Comparison of ENCODE assay signal across 19 mouse cellular contexts in the genomic region with DNA sequence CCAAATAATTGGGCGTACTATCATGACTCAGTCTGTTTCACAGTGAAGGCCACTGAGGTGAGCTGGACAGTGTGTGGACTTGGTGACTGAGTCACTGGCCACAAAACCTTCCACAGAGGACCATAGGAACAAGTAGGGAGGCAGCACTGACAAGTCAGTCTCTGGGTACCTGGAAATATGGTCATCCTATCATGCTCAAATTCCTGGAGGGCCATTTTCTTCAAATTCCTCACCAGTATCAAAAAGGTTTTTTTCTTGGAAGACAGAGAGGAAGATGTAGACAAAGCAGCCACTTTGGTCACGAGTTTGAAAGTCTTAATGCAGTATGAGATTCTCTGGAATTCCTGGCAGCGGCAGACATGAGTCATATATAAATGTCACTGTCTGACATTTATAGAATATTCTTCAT.
A peak's percentile ranks its signal among the peaks of the same experiment; 100 is the strongest.
DNase-seq lines count a peak whose midpoint lies in the region; ATAC-seq and TF ChIP-seq lines count a peak whose summit lies in the region.
"Had no signal": no experiment of that assay in that cellular context is flagged by ENCODE, and none has a peak within 500 bp of the region (broad histone marks: within the 10 kb centered on the region; RNA-seq: fewer than 3 reads in every experiment).

No protein-coding gene starts in this region.

- H3K4me1 ChIP-seq in embryonic facial prominence, embryonic 10.5 days = peaks cover 13% of the 10 kb centered on the region
- H3K4me1 ChIP-seq: liver, embryonic 13.5 days; midbrain, embryonic 13.5 days had no signal

- intact Hi-C loops in left cerebral cortex, postnatal 10 days (cut with DNase I) = no loop called here
- intact Hi-C loops in left cerebral cortex, postnatal 25 days (cut with DNase I) = loop anchor here (2.0 kb wide), 1 partner anchor 25 kb away; no protein-coding TSS in a partner anchor

- H3K36me3 ChIP-seq in embryonic facial prominence, embryonic 10.5 days (replicated peaks) = no peaks in the 10 kb centered on the region
- H3K36me3 ChIP-seq: embryonic facial prominence, embryonic 13.5 days; heart, embryonic 13.5 days; liver, embryonic 13.5 days; lung, embryonic 15.5 days; midbrain, embryonic 13.5 days had no signal

- H3K27me3 ChIP-seq in Patski = no peaks in the 10 kb centered on the region
- no peaks in the 10 kb centered on the region for H3K27me3 ChIP-seq in embryonic facial prominence, embryonic 10.5 days (replicated peaks; ENCODE audit: low read depth, poor library complexity, severe bottlenecking)
- H3K27me3 ChIP-seq: embryonic facial prominence, embryonic 13.5 days; heart, embryonic 13.5 days; liver, embryonic 13.5 days; lung, embryonic 15.5 days; midbrain, embryonic 13.5 days had no signal

- DNase-seq in adrenal gland, adult 2 months = peak; percentile 72
- no peak for DNase-seq in adrenal gland, postnatal 10 days
- DNase-seq in left cerebral cortex, adult 11 months (ENCODE audit: low spot score) = peak; percentile 18
- no peak for DNase-seq in left cerebral cortex, postnatal 10 days (ENCODE audit: extremely low spot score in 1 of 2, low spot score in 2 of 2)
- no peak for DNase-seq in Patski (ENCODE audit: low read depth, low spot score)
- DNase-seq in left cerebral cortex, postnatal 25 days (ENCODE audit: low spot score in 2 of 2) = peak; percentile 20 to 82
- DNase-seq in embryonic facial prominence, embryonic 10.5 days (ENCODE audit: low spot score) = no peak
- no peak for DNase-seq in yolk sac, embryonic 10.5 days (ENCODE audit: low spot score)
- DNase-seq: B cell, adult 2 months; cerebellum, adult 2 months; forebrain, postnatal 0 days; kidney, adult 8-10 months; kidney, postnatal 4 days; liver, embryonic 13.5 days; retina, postnatal 1 day had no signal

- POLR2A ChIA-PET in Patski (lab: Charles Lee) = no interaction called here

- CTCF ChIA-PET in Patski (lab: Charles Lee) = interaction anchor here (0.9 kb wide), 1 partner anchor 10 kb away, joined by 3 read pairs; no protein-coding TSS in a partner anchor

- WGBS in embryonic facial prominence, embryonic 10.5 days = 88% methylated on average over 3 of the region's 3 CpGs

- ATAC-seq in Patski = peak; percentile 45
- ATAC-seq: forebrain, postnatal 0 days; midbrain, embryonic 13.5 days had no signal

- H3K27ac ChIP-seq in embryonic facial prominence, embryonic 10.5 days (replicated peaks) = no peak overlapping the region
- H3K27ac ChIP-seq: embryonic facial prominence, embryonic 13.5 days; heart, embryonic 13.5 days; liver, embryonic 13.5 days; lung, embryonic 15.5 days; midbrain, embryonic 13.5 days had no signal

- no peak for TF ChIP-seq CTCF in Patski (IDR thresholded peaks at IDR 0.05)

- in situ Hi-C loops in Patski (cut with MboI; ENCODE audit: low pct_unique_long_range_greater_than_20kb) = no loop called here

- no peak overlapping the region for H3K4me3 ChIP-seq in embryonic facial prominence, embryonic 10.5 days
- H3K4me3 ChIP-seq: embryonic facial prominence, embryonic 13.5 days; heart, embryonic 13.5 days; liver, embryonic 13.5 days; lung, embryonic 15.5 days; midbrain, embryonic 13.5 days had no signal

- H3K9me3 ChIP-seq in embryonic facial prominence, embryonic 10.5 days = no peaks in the 10 kb centered on the region
- H3K9me3 ChIP-seq: embryonic facial prominence, embryonic 13.5 days; heart, embryonic 13.5 days; liver, embryonic 13.5 days; lung, embryonic 15.5 days; midbrain, embryonic 13.5 days had no signal

Comparison
In these comparisons a context has a peak if more than half of its experiments do, and no peak if none do; other contexts are left out.
1. DNase-seq: peak in adrenal gland, adult 2 months (single experiment), left cerebral cortex, adult 11 months (single experiment) and left cerebral cortex, postnatal 25 days (2 of 2); none in adrenal gland, postnatal 10 days (single experiment), left cerebral cortex, postnatal 10 days (0 of 2), Patski (single experiment), embryonic facial prominence, embryonic 10.5 days (single experiment) and yolk sac, embryonic 10.5 days (single experiment).